Comparison of ENCODE assay signal across 8 mouse cellular contexts in the genomic region with DNA sequence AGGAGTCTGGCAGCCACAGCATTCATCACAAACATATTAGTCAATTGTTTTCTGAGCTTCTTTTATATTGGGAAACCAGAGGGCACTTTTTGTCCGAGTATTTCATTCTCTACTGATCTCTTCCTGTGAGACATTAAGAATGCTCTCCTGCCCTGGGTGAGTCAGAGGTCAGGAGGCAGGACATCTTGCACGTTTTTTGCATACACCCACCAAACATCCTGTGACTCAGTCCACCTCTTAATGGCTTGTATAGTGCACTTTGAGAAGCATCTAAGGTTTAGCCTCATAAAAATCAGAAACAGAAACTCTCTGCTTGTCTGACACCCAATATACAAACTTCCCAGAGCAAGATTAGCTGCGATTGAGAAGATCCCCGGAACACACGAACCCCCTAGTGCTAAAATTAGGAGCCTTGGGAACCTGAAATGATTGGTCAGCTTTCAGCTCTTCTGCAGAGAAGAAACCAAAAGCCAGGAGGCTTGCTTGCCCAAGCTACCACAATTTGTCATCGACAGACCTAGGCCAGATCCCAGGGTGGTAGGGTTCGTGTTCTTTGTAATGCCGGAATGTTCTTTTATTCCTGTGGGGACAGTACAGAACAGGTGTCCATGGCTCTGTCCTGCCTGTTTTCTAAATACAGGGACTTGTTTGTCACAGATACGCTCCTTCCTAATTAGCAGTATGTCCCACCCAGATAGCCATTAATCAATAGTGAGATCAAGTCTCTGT. TPM values are rescaled to one million over a fixed set of nuclear protein-coding genes. Genes with fewer than 3 reads are reported as not detected.
DNase-seq lines count a peak whose midpoint lies in the region; ATAC-seq and TF ChIP-seq lines count a peak whose summit lies in the region.

No protein-coding gene starts in this region.

- peaks cover 14% of the 10 kb centered on the region for H3K4me1 ChIP-seq in heart, adult 2 months (ENCODE audit: control insufficient read depth, insufficient read depth, low read length)
- H3K4me1 ChIP-seq in MEL (ENCODE audit: control insufficient read depth in 1 of 2, insufficient read depth in 2 of 2, low read length in 2 of 2): peaks cover 8 to 21% of the 10 kb centered on the region in 2 experiments
- peaks cover 10% of the 10 kb centered on the region for H3K4me1 ChIP-seq in heart, embryonic 16.5 days (ENCODE audit: control insufficient read depth, insufficient read depth, low read length)
- peaks cover 18% of the 10 kb centered on the region; the same call in 1 of the 2 replicates for H3K4me1 ChIP-seq in midbrain, embryonic 11.5 days (ENCODE audit: control insufficient read depth, insufficient read depth, low read length)

- no peak for ATAC-seq in heart, embryonic 16.5 days (replicated peaks; ENCODE audit: extremely low read depth, insufficient read depth, low FRiP score)
- ATAC-seq in midbrain, embryonic 11.5 days (ENCODE audit: low FRiP score): peak; percentile 19; the same call in 1 of the 2 replicates
- no peak for ATAC-seq in frontal cortex, adult (ENCODE audit: low TSS enrichment)

- no peak overlapping the region for H3K4me2 ChIP-seq in heart, embryonic 16.5 days (ENCODE audit: low read depth, low read length)
- H3K4me2 ChIP-seq in midbrain, embryonic 11.5 days: no peak overlapping the region

- no peaks in the 10 kb centered on the region for H3K27me3 ChIP-seq in heart, adult 2 months (ENCODE audit: control insufficient read depth, insufficient read depth, low read length)
- H3K27me3 ChIP-seq in MEL (ENCODE audit: control insufficient read depth in 1 of 2, insufficient read depth in 2 of 2, low read length in 2 of 2): no peaks in the 10 kb centered on the region
- no peaks in the 10 kb centered on the region for H3K27me3 ChIP-seq in heart, embryonic 16.5 days (ENCODE audit: control insufficient read depth, insufficient read depth, low read length)
- no peaks in the 10 kb centered on the region for H3K27me3 ChIP-seq in midbrain, embryonic 11.5 days (ENCODE audit: control insufficient read depth, insufficient read depth, low read length)

- WGBS in heart, adult 2 months: 45% methylated on average over 9 of the region's 9 CpGs
- 47% methylated on average over 9 of the region's 9 CpGs for WGBS in heart, embryonic 16.5 days
- WGBS in midbrain, embryonic 11.5 days: 62% methylated on average over 9 of the region's 9 CpGs

- no peak for TF ChIP-seq CTCF in heart, adult 2 months (IDR thresholded peaks at IDR 0.05)
- no peak for TF ChIP-seq CTCF in MEL (IDR thresholded peaks at IDR 0.05 in 2 of 3, conservative IDR thresholded peaks at IDR 0.05 in 1 of 3; ENCODE audit: control insufficient read depth in 1 of 3, insufficient read depth in 1 of 3, low read depth in 2 of 3, low read length in 3 of 3, poor library complexity in 1 of 3, severe bottlenecking in 1 of 3)

- no peaks in the 10 kb centered on the region for H3K9me3 ChIP-seq in MEL (replicated peaks; ENCODE audit: insufficient read depth, low read length)
- H3K9me3 ChIP-seq in heart, embryonic 16.5 days (replicated peaks; ENCODE audit: control insufficient read depth, low read length): no peaks in the 10 kb centered on the region
- no peaks in the 10 kb centered on the region for H3K9me3 ChIP-seq in midbrain, embryonic 11.5 days (ENCODE audit: control insufficient read depth, low read length)

- TF ChIP-seq POLR2A in heart, adult 2 months (IDR thresholded peaks at IDR 0.05; ENCODE audit: insufficient read depth, low read depth, low read length): no peak
- TF ChIP-seq POLR2A in MEL (IDR thresholded peaks at IDR 0.05; ENCODE audit: control insufficient read depth in 1 of 2, insufficient read depth in 1 of 2, low read depth in 1 of 2, low read length in 2 of 2, poor library complexity in 1 of 2): no peak

- H3K36me3 ChIP-seq in heart, adult 2 months (ENCODE audit: control insufficient read depth, insufficient read depth, low read length): no peaks in the 10 kb centered on the region
- H3K36me3 ChIP-seq in MEL (ENCODE audit: control insufficient read depth in 1 of 2, insufficient read depth in 2 of 2, low read length in 2 of 2): peaks cover 0 to 18% of the 10 kb centered on the region in 2 experiments; a peak in 2 of 4 replicates
- no peaks in the 10 kb centered on the region for H3K36me3 ChIP-seq in heart, embryonic 16.5 days (ENCODE audit: control insufficient read depth, insufficient read depth)
- no peaks in the 10 kb centered on the region for H3K36me3 ChIP-seq in midbrain, embryonic 11.5 days (ENCODE audit: control insufficient read depth, insufficient read depth, low read length)

- intact Hi-C loops in heart, adult 2 months (cut with DNase I): loop anchor here (2.0 to 5.0 kb wide), 2 partner anchors 18 to 38 kb away; a partner anchor contains a TSS
- intact Hi-C loops in heart, postnatal 14 days (cut with DNase I): no loop called here

- no peak for TF ChIP-seq RAD21 in MEL (IDR thresholded peaks at IDR 0.05; ENCODE audit: low read depth, low read length)

- no peak for TF ChIP-seq EP300 in heart, adult 2 months (IDR thresholded peaks at IDR 0.05; ENCODE audit: insufficient read depth, low read depth, low read length)
- no peak for TF ChIP-seq EP300 in MEL (IDR thresholded peaks at IDR 0.05; ENCODE audit: low read depth in 1 of 2, low read length in 2 of 2)

- no peak overlapping the region for H3K9ac ChIP-seq in heart, adult 2 months (ENCODE audit: low read depth, low read length)
- H3K9ac ChIP-seq in MEL (ENCODE audit: control insufficient read depth, low read depth, low read length, poor library complexity, severe bottlenecking): no peak overlapping the region
- no peak overlapping the region for H3K9ac ChIP-seq in heart, embryonic 16.5 days (ENCODE audit: low read length)
- H3K9ac ChIP-seq in midbrain, embryonic 11.5 days (ENCODE audit: low read length): no peak overlapping the region

- H3K27ac ChIP-seq in heart, adult 2 months: peak overlapping the region; percentile 71
- H3K27ac ChIP-seq in MEL (ENCODE audit: control insufficient read depth, low read depth, low read length): 0 out of 2 replicates have a peak overlapping the region, but pooled peaks have one; percentile 17
- 0 out of 2 replicates have a peak overlapping the region, but pooled peaks have one; percentile 33 for H3K27ac ChIP-seq in heart, embryonic 16.5 days (ENCODE audit: low read length)
- H3K27ac ChIP-seq in midbrain, embryonic 11.5 days (ENCODE audit: low read depth, low read length): no peak overlapping the region

- H3K79me2 ChIP-seq in heart, adult 2 months (replicated peaks; ENCODE audit: control insufficient read depth, insufficient read depth, low read length): no peaks in the 10 kb centered on the region
- H3K79me2 ChIP-seq in MEL (ENCODE audit: control insufficient read depth, insufficient read depth, low read length, poor library complexity): no peaks in the 10 kb centered on the region

- no peak overlapping the region for H3K4me3 ChIP-seq in heart, adult 2 months
- no peak overlapping the region for H3K4me3 ChIP-seq in MEL (ENCODE audit: control insufficient read depth in 1 of 2, insufficient read depth in 1 of 2, low read depth in 2 of 2, low read length in 2 of 2)
- H3K4me3 ChIP-seq in heart, embryonic 16.5 days (ENCODE audit: low read length): no peak overlapping the region
- H3K4me3 ChIP-seq in midbrain, embryonic 11.5 days (ENCODE audit: low read depth, low read length): no peak overlapping the region

- no peak for DNase-seq in heart, adult 2 months
- DNase-seq in heart, postnatal 14 days: no peak
- no peak for DNase-seq in MEL (ENCODE audit: low read depth, low spot score)
- no peak for DNase-seq in midbrain, embryonic 11.5 days (ENCODE audit: low spot score, missing footprints)
- DNase-seq in urinary bladder, postnatal 25 days (ENCODE audit: low spot score): no peak
- no peak for DNase-seq in kidney, postnatal 10 days

TF ChIP-seq in MEL, 35 proteins besides CTCF, POLR2A, EP300 and RAD21:
- TF ChIP-seq TCF12 (IDR thresholded peaks at IDR 0.05; ENCODE audit: low read depth, low read length) (no peak), USF1 (IDR thresholded peaks at IDR 0.05; ENCODE audit: low read depth, low read length) (no peak), NELFE (IDR thresholded peaks at IDR 0.05; ENCODE audit: low read depth, low read length) (no peak), ELF1 (IDR thresholded peaks at IDR 0.05; ENCODE audit: low read depth, low read length) (no peak), ZNF384 (IDR thresholded peaks at IDR 0.05; ENCODE audit: low read depth, low read length) (no peak), ZMIZ1 (IDR thresholded peaks at IDR 0.05; ENCODE audit: low read depth, low read length) (no peak), KAT2A (conservative IDR thresholded peaks at IDR 0.05; ENCODE audit: low read depth, low read length) (no peak), POLR2AphosphoS2 (IDR thresholded peaks at IDR 0.05; ENCODE audit: low read length) (no peak), TBP (IDR thresholded peaks at IDR 0.05; ENCODE audit: low read depth, low read length) (no peak), GABPA (IDR thresholded peaks at IDR 0.05; ENCODE audit: low read depth, low read length) (no peak), HCFC1 (IDR thresholded peaks at IDR 0.05; ENCODE audit: low read depth, low read length) (no peak), NRF1 (IDR thresholded peaks at IDR 0.05; ENCODE audit: insufficient read depth, low read depth, low read length, poor library complexity, severe bottlenecking) (no peak), MEF2A (IDR thresholded peaks at IDR 0.05; ENCODE audit: extremely low read depth, insufficient replicate concordance, low read depth, low read length, poor library complexity, severe bottlenecking) (no peak), E2F4 (IDR thresholded peaks at IDR 0.05; ENCODE audit: borderline replicate concordance, low read depth, low read length) (no peak)

RNA-seq across cellular contexts. Expression of a gene that starts 35.9 kb away (rescaled TPM):
- 10 to 100 TPM; 74.9 to 85.1 TPM for total RNA-seq in heart, adult 2 months (2021)
- polyA plus RNA-seq in heart, adult 2 months (2012; rRNA removed): 17.3 and 36.7 TPM in 2 replicates
- 10 to 100 TPM; 85.9 to 89.6 TPM for total RNA-seq in heart, postnatal 14 days (2021)
- 67.3 and 72.0 TPM in 2 replicates for total RNA-seq in MEL (2012; rRNA removed)
- polyA plus RNA-seq in MEL (2012; ENCODE audit: insufficient read depth in 1 of 2, insufficient read length in 2 of 2, low read depth in 1 of 2, low replicate concordance in 2 of 2, missing spikeins in 1 of 2): 100 to 1,000 TPM in 1 of 2 experiments, 10 to 100 TPM in 1; 55.2 to 248 TPM
- polyA plus RNA-seq in heart, embryonic 16.5 days (2015; fragmentation: Nextera tagmentation; extraction: Ambion mirVana): 34.5 and 34.7 TPM in 2 replicates
- 30.3 and 35.1 TPM in 2 replicates for polyA plus RNA-seq in midbrain, embryonic 11.5 days (2014; fragmentation: Nextera tagmentation; extraction: Ambion mirVana)
